Mouse (Mus musculus) left cerebral cortex, adult 8-10 months (tissue): ENCODE measurements at regions not wholly inside any gene's neighbourhood (a gene's known extent, or its start where the extent isn't known, plus 50 kb on each side); places are given as distances from the start of the nearest gene placed in this dataset.

Source experiments
- DNase-seq, 2 experiments: peaks; one replicate each; pipeline ENCODE4 v3.0.0; 2022; ENCODE audit warnings: low spot score in 2 of 2

DNA sequence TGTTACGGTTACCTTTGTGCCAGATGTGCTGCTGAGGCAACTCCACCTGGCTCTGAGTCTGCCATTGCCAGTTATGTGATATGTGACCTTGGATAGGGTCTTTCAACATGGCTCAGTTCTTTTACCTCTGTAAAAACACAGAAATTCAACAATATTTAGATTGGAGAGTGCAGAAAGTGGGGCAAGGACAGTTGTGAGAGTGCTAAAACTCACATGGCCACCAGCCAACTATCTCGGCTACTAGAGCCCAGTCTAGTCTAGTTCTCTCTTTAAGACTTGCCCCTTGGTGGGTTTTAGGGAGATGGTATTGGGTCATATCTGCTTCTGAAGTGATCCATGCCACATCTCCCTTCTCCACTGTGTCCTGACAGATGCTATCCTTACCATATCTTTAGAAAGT lies 233.0 kb downstream of the Phf14 start:
- no peak for DNase-seq

DNA sequence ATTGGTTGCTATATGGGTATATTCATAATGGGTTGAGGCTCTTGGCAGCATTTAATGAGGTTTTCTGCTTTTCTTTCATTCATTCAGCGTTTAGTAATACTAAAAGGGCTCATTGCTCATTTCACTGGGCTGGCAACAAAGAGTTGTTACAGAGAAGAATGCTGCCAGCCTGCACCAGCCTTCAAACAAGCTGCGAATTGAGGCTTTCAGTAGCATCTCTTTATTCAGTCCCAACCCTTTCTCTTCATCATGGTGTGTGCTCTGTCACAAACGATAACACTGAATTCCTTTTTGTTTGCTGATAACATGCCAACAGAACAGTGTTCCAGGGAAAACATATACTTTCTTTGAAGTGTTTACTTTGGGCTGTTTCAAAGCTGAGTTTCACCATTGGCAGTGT lies 237.6 kb downstream of the Phf14 start:
- no peak for DNase-seq

DNA sequence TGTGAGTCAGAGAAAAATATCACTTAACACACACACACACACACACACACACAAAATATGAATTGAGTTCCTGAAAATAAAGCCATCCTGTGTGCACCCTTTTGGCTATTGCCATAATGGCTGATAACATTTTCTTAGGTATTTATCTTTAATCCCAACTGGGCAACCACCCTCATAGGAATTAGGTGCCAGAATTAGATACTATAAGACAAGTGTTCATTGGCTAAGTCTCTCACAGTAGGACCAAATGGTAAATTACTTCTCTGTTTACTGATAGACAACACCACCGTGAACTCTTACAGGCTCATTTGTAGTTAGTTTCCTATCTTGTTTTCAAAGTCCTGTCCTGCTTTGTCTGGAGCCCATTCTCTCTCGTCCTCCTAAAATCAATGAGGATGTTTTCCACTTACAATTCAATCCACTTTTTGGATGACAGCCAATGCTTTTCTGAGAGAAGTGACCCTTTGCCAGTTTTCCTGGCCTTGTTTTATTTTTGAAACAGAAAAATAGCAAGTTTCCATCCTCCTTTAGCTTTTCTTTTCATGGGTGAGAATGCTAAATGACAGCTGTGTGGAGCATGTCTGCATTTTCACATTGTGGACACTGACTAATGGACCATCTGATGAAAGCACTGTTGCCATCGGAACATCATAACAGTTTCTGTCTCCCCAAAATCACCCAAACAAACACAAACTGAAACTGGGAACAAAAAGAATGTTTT lies 243.2 kb downstream of the Phf14 start:
- DNase-seq: no peak

DNA sequence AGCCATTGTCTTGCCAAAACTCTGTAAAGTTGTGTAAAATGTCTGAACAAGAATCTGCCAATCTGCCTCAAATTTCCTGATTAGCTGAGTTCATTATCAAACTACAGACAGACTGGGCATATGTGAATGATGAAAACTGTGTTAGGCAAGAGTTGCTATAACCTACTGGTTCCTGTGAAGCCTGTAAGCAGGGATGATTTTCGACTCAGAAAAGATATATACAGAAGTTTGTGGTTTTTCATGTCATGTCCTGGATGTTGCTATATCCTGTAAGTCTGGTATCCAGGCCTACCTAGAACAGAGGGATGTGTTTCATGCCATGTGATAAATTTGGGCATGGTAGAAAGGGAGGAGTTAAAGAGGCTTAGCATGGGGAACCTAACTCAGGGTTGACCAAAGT lies 256.4 kb downstream of the Phf14 start:
- DNase-seq: no peak

DNA sequence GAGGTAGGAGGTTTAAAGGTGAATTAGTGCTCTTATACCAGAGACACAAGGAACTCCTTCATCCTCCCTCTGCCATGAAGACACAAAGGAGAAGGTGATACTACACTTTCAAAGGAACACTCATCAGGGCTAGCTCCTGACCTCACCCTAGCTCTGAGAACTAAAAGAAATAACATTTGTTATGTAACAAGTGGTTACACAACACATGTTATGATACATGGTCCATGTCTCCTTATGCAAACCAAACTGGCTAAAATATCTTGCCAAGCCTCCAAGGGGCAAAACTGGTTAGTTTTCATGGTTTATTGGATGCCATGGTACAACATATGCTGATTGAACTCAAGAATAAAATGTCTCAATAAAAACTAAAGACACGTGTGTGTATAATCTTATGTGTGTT lies 260.9 kb downstream of the Phf14 start:
- DNase-seq: no peak

DNA sequence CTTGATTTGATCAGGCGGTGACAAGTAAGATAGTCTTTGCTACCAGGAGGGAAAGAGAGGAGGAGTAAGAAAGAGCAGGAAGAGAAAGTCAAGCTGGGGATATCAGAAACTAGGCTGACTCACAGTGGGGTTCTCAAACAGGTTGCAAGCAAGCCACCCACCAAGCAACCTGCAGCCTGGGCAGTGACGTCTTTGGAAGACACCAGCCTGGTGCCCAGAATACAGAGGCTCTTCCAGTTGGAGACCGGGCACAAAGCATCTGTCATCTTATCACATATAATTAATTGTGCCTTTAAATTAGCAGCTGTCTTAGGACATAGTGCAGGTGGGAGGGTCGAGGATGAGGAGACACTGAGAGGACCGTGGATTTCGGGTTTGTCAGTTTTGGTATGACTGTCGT lies 261.8 kb downstream of the Phf14 start:
- no peak for DNase-seq

DNA sequence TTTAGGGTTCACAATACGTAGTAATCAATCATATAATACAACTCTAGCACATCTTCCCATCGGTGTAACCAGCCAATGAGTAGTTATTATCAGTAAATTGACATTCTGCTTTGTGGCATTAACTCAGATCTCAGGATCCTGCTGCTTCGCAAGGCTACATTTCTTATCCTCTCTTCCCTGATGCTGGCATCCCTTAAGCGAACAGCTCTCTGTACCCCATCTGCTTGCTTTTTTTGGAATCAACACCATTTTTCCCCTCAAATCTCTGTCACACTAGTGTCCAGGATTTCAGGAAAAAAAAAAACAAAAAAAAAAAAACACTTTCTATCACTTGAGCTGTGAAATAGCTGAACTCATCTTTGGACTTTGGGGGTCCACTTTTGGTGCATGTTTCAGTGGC lies 263.1 kb downstream of the Phf14 start:
- DNase-seq: no peak

DNA sequence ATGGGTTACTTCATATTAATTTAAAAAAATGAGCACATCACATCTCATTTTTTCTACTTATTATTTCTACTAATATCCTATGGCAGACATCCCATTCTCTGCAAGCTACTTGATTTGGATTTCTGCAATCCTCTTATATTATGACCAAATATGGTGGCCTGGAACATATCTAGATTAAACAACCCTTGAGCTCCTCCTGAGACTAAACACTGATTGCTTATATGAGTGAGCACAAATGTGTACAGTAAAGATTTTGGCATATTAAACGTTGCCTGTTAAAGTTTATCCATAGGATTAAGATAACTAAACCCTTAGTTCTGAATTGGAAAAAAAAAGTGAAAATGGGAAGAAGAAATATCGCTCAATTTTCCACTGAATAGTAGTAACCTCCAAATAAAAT lies 263.6 kb downstream of the Phf14 start:
- DNase-seq: no peak

DNA sequence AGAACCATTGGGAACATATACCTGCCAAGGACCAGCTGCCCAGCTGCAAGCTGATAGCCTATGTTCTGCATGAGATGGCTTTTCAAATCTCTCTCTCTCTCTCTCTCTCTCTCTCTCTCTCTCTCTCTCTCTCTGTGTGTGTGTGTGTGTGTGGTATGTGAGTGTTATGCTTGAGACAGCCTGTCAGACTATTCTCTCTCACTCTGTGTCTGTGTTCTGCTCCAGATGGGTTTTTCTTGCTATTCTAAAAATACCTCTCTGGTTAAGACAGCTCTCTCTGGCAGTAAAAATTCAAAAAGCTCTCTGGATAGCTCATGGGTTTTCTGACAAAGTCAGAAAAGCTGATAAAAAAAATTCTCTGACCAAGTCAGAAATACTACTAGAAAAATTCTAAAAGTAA lies 270.4 kb downstream of the Phf14 start:
- peak in 1 of 2 experiments; percentile 14 for DNase-seq

DNA sequence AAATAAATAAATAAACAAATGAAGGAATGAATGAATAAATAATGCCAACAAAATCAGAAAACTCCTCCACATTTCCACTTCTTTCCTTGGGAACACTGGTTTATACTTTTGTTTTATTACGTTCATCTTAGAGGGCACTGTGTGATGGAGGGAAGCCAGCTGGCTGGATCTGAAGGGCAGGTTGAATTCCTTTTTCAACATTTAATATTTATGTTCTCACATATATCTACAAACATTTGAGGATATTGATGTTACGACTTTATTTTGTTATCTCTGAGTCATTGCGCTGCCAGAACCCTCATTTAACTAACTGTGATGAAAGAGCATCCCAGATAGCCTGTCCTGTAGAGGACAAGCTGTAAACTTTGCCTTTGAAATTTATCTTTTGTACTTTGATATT lies 273.3 kb downstream of the Phf14 start:
- no peak for DNase-seq

DNA sequence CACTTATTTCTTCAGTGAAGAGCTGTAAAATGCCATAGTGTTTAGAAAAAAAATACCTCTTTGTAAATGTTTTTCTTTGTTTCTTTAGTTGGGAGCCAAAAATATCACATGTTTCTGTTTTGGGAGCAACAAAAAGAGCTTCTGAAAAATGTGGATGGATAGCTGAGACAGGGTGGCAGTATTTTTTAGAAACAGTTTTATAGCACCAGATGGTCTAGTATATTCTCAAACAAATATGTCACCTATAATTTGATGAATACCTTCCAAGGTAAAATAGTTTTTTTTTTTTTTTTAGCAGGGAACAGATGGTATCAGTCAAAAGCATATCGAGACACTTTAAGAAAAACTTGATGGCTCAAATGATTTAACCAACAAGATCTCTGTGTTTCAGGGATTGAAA lies 302.6 kb downstream of the Phf14 start:
- no peak for DNase-seq

DNA sequence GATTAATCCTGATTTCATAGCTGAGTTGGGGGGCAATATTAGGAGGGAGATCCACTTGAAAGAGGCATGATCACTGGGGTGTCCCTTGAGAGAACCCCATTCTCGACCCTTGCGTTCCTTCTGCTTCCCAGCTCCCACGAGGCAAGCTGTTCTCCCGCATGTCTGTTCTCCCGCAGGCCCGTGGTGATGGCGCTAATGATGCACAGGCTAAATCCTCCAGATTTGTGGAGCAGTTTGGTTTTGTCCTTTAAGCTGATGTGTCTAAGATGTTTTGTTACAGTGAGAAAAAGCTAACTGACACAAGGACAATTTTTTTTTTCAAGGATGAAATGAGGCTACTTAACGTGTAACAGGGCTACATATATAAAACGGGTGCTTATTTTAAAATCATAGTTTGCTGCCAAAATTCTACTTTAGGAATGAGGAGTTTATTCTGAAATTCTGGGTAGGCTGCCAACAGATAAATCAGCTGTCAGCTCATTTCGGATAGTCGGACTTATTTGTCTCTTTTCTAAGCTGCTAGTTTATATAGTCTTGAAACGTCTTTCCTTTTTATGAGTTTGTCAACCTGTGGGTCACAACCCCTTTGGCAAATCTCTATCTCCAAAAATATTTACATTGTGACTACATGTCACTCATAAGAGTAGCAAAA lies 307.0 kb downstream of the Phf14 start:
- no peak for DNase-seq

DNA sequence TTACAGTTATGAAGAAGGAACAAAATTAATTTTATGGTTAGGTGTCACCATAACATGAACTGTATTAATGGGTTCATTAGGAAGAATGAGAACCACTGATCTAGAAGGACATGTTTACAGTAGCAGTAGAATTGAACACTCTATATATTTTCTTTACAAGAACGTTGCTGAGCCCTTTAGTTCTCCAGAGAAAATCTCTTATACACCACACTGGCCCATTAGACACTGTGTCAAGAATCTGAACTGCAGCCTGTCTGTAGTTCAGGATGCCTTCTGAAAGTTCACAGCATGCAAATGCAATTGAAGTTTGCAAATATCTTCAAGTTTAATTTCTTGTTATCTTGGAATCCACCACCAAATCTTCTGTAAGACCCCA lies 307.6 kb downstream of the Phf14 start:
- DNase-seq: no peak

DNA sequence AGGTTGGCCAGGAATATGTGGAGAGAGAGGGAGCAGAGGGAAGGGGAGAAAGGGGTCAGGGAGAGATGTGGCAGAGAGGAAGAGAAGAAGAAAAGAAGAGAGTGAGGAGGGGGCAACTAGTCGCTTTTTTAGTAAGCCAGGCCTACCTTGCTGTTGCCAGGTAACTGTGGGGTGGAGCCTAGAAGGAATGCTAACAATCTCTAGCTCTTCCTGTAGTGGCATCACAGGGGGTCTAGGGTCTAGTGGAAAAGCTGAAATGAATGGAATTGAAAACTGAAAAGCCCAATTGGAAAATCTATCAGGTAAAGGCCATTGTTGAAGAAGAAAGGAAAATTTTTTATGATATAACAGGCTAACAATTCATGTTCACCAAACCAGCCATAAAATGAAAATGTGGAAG lies 336.5 kb downstream of the Phf14 start:
- no peak for DNase-seq

DNA sequence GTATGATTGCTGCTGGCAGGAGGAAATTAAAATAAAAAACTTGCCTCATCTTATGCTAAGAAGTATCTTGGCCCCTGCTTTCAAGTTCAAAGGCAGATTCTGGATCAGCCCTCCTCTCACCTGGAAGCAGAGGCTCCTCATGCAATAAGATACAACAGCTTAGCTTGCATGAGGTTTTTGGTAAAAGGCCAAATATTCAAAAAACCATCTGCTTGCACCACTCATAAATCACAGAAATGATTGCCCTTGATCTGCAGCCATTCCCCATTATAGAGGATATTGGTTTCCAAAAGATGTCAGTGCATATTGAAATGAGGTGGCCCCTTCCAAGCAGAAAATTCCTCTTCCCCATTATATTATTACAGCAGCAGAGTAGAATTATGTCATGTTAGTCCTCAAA lies 340.4 kb downstream of the Phf14 start:
- no peak for DNase-seq

DNA sequence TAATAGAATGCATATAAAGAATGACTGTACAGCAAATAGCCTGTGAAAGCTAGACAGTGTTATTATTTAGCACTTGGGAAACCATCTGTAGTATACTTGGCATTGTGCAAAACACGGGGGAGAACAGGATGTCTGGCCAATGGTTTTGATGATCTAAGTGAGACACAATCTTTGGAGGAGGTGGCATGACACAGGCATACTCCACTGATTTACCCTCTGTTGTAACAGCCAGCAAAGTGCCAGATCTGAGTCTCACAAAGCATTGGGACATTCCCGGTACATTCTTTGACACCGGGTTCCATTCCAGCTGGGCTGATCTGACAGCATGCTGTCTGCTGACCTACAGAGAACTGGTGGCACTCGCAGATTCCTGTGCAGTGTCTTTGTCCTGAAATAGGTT lies 341.0 kb downstream of the Phf14 start:
- peak in 1 of 2 experiments; percentile 50 for DNase-seq

DNA sequence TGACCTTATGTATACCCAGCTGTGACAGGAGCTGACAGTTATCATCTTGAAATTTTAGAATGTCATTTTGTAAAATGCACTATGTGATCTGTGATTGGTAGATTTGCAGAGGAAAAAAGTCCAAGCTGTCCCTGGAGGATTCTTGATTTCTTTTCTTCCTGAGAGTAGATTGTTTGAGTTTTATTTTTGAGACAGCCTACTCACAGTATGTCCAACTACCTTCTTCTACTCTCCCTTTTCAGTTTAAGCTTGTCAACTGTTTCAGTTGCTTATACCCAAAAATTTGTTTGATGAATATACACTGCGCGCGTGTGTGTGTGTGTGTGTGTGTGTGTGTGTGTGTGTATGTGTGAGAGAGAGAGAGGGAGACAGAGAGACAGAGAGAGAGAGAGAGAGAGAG lies 346.9 kb downstream of the Phf14 start:
- DNase-seq: no peak

DNA sequence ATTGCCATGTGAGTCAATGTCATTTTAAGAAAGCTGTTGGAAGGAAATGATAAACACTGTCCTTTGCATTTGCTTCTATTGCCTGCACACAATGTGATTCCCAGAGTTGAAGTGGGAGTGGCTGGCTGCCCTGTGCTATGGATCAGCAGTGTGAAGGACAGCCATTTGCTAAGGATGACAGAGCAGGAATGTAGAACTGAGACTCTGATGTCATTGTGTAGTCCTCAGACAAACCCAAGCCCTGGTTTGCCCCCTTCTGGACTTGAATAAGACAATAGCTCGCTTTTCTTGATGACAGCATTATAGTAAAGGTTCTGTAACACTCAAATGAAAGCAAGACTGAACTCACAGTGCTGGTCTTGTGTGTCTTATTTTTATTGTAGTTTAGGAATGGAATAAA lies 347.8 kb downstream of the Phf14 start:
- no peak for DNase-seq

DNA sequence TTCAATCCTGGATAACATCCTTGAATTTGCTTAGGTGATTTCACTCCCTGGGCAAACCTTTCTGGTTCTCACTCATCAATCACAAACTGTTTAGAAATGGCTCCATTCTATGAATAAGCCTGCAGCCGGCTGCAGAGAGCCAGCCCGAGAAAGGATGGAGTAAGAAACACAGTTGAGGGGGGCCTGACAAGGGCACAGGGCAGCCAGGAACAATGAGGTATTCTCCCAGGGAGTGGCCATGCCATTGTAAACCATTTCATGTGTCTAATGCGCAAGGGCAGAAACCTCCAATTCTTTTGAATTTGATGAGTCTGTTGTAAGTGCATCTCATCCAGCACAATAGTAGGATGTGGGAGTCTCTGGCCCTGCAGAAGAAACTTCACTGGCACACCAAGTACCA lies 350.7 kb downstream of the Phf14 start:
- no peak for DNase-seq

DNA sequence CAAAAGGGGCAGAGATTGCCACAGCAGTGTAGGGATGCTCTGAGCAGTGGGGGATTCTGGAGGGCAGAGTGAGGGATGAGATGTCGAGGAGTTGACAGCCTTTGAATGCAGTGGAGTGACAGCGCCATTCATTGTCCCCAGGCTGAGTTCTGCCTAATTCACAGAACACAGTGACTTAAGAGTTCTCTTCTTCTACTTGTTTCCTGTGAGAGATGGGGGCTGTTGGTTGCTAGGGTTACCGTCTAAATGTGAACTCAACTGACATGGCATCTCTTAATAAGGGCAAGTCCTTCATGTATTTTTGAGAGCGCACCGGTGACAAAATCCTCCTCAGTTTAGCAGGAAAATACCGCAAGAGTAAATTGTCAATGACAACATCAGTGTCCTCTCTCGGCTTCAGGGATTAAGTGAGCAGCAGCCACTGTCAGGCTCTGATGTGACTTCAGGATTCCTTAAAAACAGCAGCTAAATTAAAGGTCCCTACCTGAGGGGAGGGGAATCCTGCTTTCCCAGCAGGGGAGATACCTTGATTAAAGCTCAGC lies 351.4 kb downstream of the Phf14 start:
- DNase-seq: no peak

DNA sequence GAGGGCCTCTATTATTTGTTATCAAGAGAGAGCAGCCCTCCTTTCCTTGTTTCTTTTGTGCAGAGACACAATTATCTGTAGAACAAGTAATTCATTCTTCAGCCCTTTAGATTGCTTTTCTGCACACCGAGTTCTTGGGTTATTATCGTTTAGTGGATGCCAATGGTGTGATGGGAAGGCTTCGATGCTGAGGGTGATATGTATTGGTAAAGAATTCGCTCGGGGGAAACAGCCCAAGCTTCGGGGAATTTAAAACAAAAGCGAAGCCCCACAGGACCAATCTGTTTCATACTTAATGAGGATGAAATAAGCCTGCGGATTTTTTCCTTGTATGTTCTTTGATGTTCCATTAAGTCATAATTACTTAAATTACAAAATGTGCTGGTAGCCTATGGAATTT lies 352.0 kb downstream of the Phf14 start:
- DNase-seq: no peak

DNA sequence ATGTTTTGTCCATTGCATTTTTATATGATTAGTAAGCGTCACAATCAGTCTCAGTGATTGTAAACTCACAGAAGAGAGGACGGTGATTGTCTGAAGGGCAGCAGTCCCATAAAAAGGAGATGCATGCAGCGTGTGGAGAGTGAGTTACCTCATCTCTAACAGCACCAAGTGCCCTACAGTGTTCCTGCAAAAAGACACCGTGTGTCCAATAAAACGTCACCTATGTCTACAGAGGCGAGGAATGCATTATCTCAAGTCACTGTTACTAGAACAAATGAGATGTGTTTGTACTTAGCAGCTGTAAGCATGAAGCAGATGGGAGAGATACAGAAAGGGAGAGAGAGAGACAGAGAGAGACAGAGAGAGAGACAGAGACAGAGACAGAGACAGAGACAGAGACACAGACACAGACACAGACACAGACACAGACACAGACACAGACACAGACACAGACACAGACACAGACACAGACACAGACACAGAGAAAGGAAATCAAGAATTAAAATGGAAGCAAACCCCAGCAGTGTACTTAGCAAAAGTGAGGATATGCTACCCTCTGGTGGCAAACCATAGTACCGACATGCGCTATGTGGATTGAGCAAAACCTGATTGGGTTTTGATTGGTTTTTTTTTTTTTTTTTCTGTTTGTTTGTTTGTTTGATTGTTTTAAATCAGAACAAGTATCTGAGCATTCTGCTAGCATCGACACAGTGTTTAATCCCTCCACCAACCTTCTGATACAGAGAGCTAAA lies 352.9 kb downstream of the Phf14 start:
- peak in 1 of 2 experiments; percentile 23 for DNase-seq
